Mouse (Mus musculus) small intestine, adult 2 months (tissue): ENCODE data around the gene Sbk1. TPM values are rescaled to one million over a fixed set of nuclear protein-coding genes. Genes with fewer than 3 reads are reported as not detected.

Source experiments
- H3K27ac ChIP-seq: fragments of 200-500 bp; 2 replicates; pipeline ENCODE4 v1.5.1; 2012; ENCODE audit warnings: low read depth, low read length, control low read depth, inconsistent platforms; ENCODE audit not compliant: insufficient read depth
- H3K27me3 ChIP-seq: fragments of 200-500 bp; 2 replicates; pipeline ENCODE4 v1.6.1; 2012; ENCODE audit warnings: mild to moderate bottlenecking, moderate library complexity, low read length, inconsistent platforms; ENCODE audit not compliant: control insufficient read depth, insufficient read depth
- H3K36me3 ChIP-seq: fragments of 200-500 bp; 2 replicates; pipeline ENCODE4 v1.6.1; 2012; ENCODE audit warnings: mild to moderate bottlenecking, low read length, control low read depth, inconsistent platforms; ENCODE audit not compliant: control insufficient read depth, insufficient read depth
- H3K4me1 ChIP-seq: fragments of 200-500 bp; 2 replicates; pipeline ENCODE4 v1.6.1; 2012; ENCODE audit warnings: low read length, inconsistent platforms, mixed read lengths; ENCODE audit not compliant: control insufficient read depth, insufficient read depth, insufficient read length
- H3K4me3 ChIP-seq: fragments of 200-500 bp; 2 replicates; pipeline ENCODE4 v1.5.1; 2012; ENCODE audit warnings: low read depth, mild to moderate bottlenecking, control low read depth, inconsistent platforms, low read length, moderate library complexity
- CTCF ChIP-seq: fragments of 200-500 bp; IDR thresholded peaks from 2 replicates; pipeline ENCODE4 v1.5.1; 2012; ENCODE audit warnings: low read depth, mild to moderate bottlenecking, control low read depth, inconsistent platforms, low read length, moderate library complexity, mixed read lengths; ENCODE audit not compliant: insufficient replicate concordance, insufficient read length; ENCODE audit errors: extremely low read depth
- POLR2A ChIP-seq: fragments of 200-500 bp; IDR thresholded peaks from 2 replicates; pipeline ENCODE4 v1.6.1; 2012; ENCODE audit warnings: low read depth, mild to moderate bottlenecking, control low read depth, inconsistent platforms, low read length, moderate library complexity
- WGBS: fragments of 180-500 bp; shearing (Covaris S2); methylation state at CpG from one replicate; pipeline ENCODE4 v1.1.7; 2018; 5-methylcytosine and 5-hydroxymethylcytosine counted together
- polyA plus RNA-seq: library from polyadenylated mRNA; depleted of rRNA; stranded (reverse); fragments of >200 nt; gene quantifications from 2 replicates; pipeline ENCODE4 v1.2.3, GENCODE M21; 2012

Sbk1 gene
- polyA plus RNA-seq, 1 experiment = 29.6 TPM

GRCm38 (mm10) chr7:126265949-126266348, 6.5 kb upstream of the Sbk1 start:
- no peak overlapping the region for H3K4me3 ChIP-seq
- H3K27ac ChIP-seq = no peak overlapping the region

DNA sequence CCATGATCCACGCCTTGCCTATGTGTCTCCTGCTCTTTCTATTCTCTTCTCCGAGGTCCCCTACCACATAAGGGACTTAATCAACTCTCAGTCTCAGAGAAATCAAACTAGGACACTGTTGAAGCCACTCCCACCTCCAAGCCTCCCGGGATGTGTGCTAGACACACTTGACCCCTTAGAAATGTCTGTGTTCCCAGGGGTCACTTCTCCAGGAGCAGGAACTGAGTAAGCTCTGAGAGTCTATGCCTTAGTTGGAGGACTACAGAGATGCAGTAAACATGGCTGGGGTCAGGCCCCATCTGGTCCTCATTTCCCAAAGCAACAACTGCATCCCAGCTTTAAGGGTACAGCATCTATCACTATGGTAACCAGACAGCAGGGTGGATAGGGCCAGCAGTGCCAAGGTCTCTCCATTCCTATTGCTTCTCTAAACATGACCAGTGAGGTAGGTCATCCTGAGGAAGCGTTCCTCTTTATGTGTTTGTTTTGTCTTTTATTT, 6.0 kb upstream of the Sbk1 start:
- H3K4me1 ChIP-seq = peaks cover 7% of the 10 kb centered on the region; the same call in 1 of the 2 replicates
- H3K36me3 ChIP-seq = no peaks in the 10 kb centered on the region
- no peak overlapping the region for H3K27ac ChIP-seq
- TF ChIP-seq CTCF (no peak), POLR2A (no peak)
- no peaks in the 10 kb centered on the region for H3K27me3 ChIP-seq
- 38% methylated on average over 4 of the region's 4 CpGs for WGBS
- H3K4me3 ChIP-seq = no peak overlapping the region

More at GRCm38 (mm10) chr7:126265949-126266348, 6.5 kb upstream of the Sbk1 start:
- no peaks in the 10 kb centered on the region for H3K36me3 ChIP-seq
- no peaks in the 10 kb centered on the region for H3K27me3 ChIP-seq
- WGBS = 13% methylated on average over 9 of the region's 9 CpGs
- H3K4me1 ChIP-seq = peaks cover 7% of the 10 kb centered on the region; the same call in 1 of the 2 replicates
- TF ChIP-seq CTCF (no peak), POLR2A (no peak)

GRCm38 (mm10) chr7:126267606-126268005, 4.8 kb upstream of the Sbk1 start:
- no peaks in the 10 kb centered on the region for H3K36me3 ChIP-seq
- TF ChIP-seq CTCF (no peak), POLR2A (no peak)
- H3K4me3 ChIP-seq = no peak overlapping the region
- 71% methylated on average over 8 of the region's 8 CpGs for WGBS
- H3K27ac ChIP-seq = no peak overlapping the region
- no peaks in the 10 kb centered on the region for H3K27me3 ChIP-seq
- H3K4me1 ChIP-seq = peaks cover 7% of the 10 kb centered on the region; the same call in 1 of the 2 replicates

- Histone ChIP-seq H3K27ac (no peak overlapping the region), H3K36me3 (no peaks in the 10 kb centered on the region), H3K4me3 (peak overlapping the region; percentile 89), H3K27me3 (no peaks in the 10 kb centered on the region), H3K4me1 (peaks cover 20% of the 10 kb centered on the region)
- under 1% methylated on average over 37 of the region's 38 CpGs for WGBS
- TF ChIP-seq POLR2A (no peak), CTCF (no peak)
These were observed 422 bp downstream of the Sbk1 start for GRCm38 (mm10) chr7:126272770-126273311.

DNA sequence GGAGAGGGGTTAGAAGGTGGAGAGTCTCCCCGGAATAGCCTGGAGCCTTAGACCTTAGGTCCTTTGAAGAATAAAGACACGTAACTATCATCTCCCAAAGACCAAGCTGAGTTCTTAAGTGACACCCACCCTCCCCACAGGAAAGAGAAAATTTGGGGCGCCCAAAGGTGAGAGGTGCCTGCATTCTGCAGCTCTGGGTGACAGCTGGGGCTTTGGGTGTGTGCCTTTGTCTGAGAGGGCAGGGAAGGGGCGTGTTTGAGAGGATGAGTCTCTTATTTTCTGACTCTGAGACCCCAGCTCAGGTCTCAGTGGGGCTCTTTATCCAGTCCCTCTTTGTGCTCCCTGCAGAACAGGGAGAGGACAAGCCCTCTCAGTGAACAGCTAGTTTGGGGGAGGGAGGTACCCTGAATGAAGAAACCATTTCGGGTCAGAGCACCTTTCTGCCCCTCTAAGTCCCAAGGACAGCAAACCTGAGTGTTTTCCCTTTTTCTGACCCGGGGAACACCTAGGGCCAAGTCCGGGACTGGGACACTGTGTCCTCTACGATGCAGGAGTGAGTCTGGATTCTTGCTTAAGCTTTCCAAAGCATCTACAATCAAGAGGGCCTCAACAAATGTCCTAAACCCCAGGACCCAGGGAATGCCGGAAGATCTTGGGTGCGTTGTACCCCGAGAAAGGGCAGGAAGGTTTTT, 1.1 kb downstream of the Sbk1 start:
- Histone ChIP-seq H3K4me3 (peak overlapping the region; percentile 89), H3K4me1 (peaks cover 20% of the 10 kb centered on the region), H3K27me3 (no peaks in the 10 kb centered on the region), H3K27ac (no peak overlapping the region), H3K36me3 (no peaks in the 10 kb centered on the region)
- no peak for TF ChIP-seq POLR2A
- no peak for TF ChIP-seq CTCF
- 20% methylated on average over 11 of the region's 11 CpGs for WGBS

- Histone ChIP-seq H3K27ac (no peak overlapping the region), H3K4me1 (peaks cover 20% of the 10 kb centered on the region), H3K27me3 (no peaks in the 10 kb centered on the region), H3K4me3 (no peak overlapping the region; the same call in 1 of the 2 replicates), H3K36me3 (no peaks in the 10 kb centered on the region)
- 65% methylated on average over 3 of the region's 3 CpGs for whole genome bisulfite sequencing
- TF ChIP-seq POLR2A (no peak), CTCF (no peak)
These were observed 1.7 kb downstream of the Sbk1 start for GRCm38 (mm10) chr7:126274137-126274536.

GRCm38 (mm10) chr7:126274626-126275025, 2.2 kb downstream of the Sbk1 start:
- 62% methylated on average over 4 of the region's 4 CpGs for WGBS
- peaks cover 20% of the 10 kb centered on the region for H3K4me1 ChIP-seq
- no peak overlapping the region for H3K4me3 ChIP-seq
- H3K27me3 ChIP-seq = no peaks in the 10 kb centered on the region
- TF ChIP-seq POLR2A (no peak), CTCF (no peak)
- H3K27ac ChIP-seq = no peak overlapping the region
- H3K36me3 ChIP-seq = no peaks in the 10 kb centered on the region
